9 mouse cellular contexts compared by ENCODE assay signal in genomic region chr1:121478284-121478980, GRCm38 (mm10). TPM values are rescaled to one million over a fixed set of nuclear protein-coding genes. Genes with fewer than 3 reads are reported as not detected.
DNase-seq lines count a peak whose midpoint lies in the region; ATAC-seq and TF ChIP-seq lines count a peak whose summit lies in the region.
"Had no signal": no experiment of that assay in that cellular context is flagged by ENCODE, and none has a peak within 500 bp of the region (broad histone marks: within the 10 kb centered on the region; RNA-seq: fewer than 3 reads in every experiment).

No protein-coding gene starts in this region.

- peaks cover 6% of the 10 kb centered on the region for H3K4me1 ChIP-seq in cortical plate, adult 2 months (ENCODE audit: control insufficient read depth, insufficient read depth, low read length)
- H3K4me1 ChIP-seq: neural tube, embryonic 13.5 days had no signal

- H3K4me3 ChIP-seq in gastrocnemius, adult 2 months, result no peak overlapping the region
- no peak overlapping the region for H3K4me3 ChIP-seq in cortical plate, adult 2 months (ENCODE audit: insufficient read depth, low read length)
- H3K4me3 ChIP-seq: neural tube, embryonic 13.5 days had no signal

- TF ChIP-seq CTCF in gastrocnemius, adult 2 months (IDR thresholded peaks at IDR 0.05), result no peak
- TF ChIP-seq CTCF in cortical plate, adult 2 months (IDR thresholded peaks at IDR 0.05; ENCODE audit: extremely low read depth, insufficient read depth, low read length), result no peak

- no peak for TF ChIP-seq POLR2A in cortical plate, adult 2 months (IDR thresholded peaks at IDR 0.05; ENCODE audit: extremely low read depth, insufficient read depth, low read length)

- intact Hi-C loops in gastrocnemius, adult 2 months (cut with DNase I), result no loop called here
- intact Hi-C loops in gastrocnemius, postnatal 14 days (cut with DNase I; ENCODE audit: low total_unique reads), result no loop called here
- intact Hi-C loops in left cerebral cortex, postnatal 14 days (cut with DNase I), result no loop called here

- no peak for ATAC-seq in erythroblast, adult 5-6 weeks (replicated peaks; ENCODE audit: low FRiP score, poor library complexity, severe bottlenecking)

- peak; percentile 56 for DNase-seq in gastrocnemius, adult 2 months
- DNase-seq in gastrocnemius, postnatal 14 days, result no peak
- peak; percentile 21 to 57 for DNase-seq in left cerebral cortex, postnatal 14 days (ENCODE audit: low spot score in 2 of 2)
- peak; percentile 8 for DNase-seq in skeletal muscle tissue, adult 2 months (ENCODE audit: low read depth, low spot score)
- DNase-seq in adrenal gland, postnatal 10 days, result no peak
- no peak for DNase-seq in heart, adult 8-10 months (ENCODE audit: low spot score)

- H3K27ac ChIP-seq in gastrocnemius, adult 2 months, result peak overlapping the region; percentile 62
- peak overlapping the region; percentile 70 for H3K27ac ChIP-seq in cortical plate, adult 2 months (ENCODE audit: insufficient read depth, low read length)
- H3K27ac ChIP-seq: neural tube, embryonic 13.5 days had no signal

RNA-seq across cellular contexts. Expression of gene Ccdc93, which starts 47.6 kb away (rescaled TPM):
- total RNA-seq in gastrocnemius, adult 2 months (2021), result 10 to 100 TPM in 1 of 2 experiments, 1 to 10 TPM in 1; 9.6 to 11.5 TPM
- total RNA-seq in gastrocnemius, postnatal 14 days (2021), result 10 to 100 TPM in 1 of 2 experiments, 1 to 10 TPM in 1; 9.5 to 10.8 TPM
- 16.0 and 16.4 TPM in 2 replicates for polyA plus RNA-seq in cortical plate, adult 2 months (2012; rRNA removed)
- total RNA-seq in left cerebral cortex, postnatal 14 days (2021), result 10 to 100 TPM; 19.7 to 23.4 TPM
- total RNA-seq in erythroblast, adult 5-6 weeks (2015; ENCODE audit: low replicate concordance), result 1.9 and 7.9 TPM in 2 replicates
- total RNA-seq in erythroblast, adult 5-6 weeks (2017; ENCODE audit: low replicate concordance), result 3.8 and 6.3 TPM in 2 replicates
- total RNA-seq in adrenal gland, postnatal 10 days (2021), result 10 to 100 TPM; 16.5 to 19.4 TPM
- total RNA-seq in heart, adult 8-10 months (2022), result 10 to 100 TPM; 12.9 to 16.1 (median 14.4) TPM

RNA-seq across cellular contexts. Expression of gene Htr5b, which starts 49.8 kb away (rescaled TPM):
- not detected for total RNA-seq in gastrocnemius, adult 2 months (2021)
- total RNA-seq in gastrocnemius, postnatal 14 days (2021), result not detected
- 1.0 and 1.7 TPM in 2 replicates for polyA plus RNA-seq in cortical plate, adult 2 months (2012; rRNA removed)
- 1 to 10 TPM; 1.8 to 4.4 TPM for total RNA-seq in left cerebral cortex, postnatal 14 days (2021)
- total RNA-seq in erythroblast, adult 5-6 weeks (2015; ENCODE audit: low replicate concordance), result not detected in 2 replicates
- total RNA-seq in erythroblast, adult 5-6 weeks (2017; ENCODE audit: low replicate concordance), result not detected in 2 replicates
- not detected for total RNA-seq in adrenal gland, postnatal 10 days (2021)
- not detected for total RNA-seq in heart, adult 8-10 months (2022)

Comparison
In these comparisons a context has a peak if more than half of its experiments do, and no peak if none do; other contexts are left out.
1. DNase-seq: peak in gastrocnemius, adult 2 months (single experiment), left cerebral cortex, postnatal 14 days (2 of 2) and skeletal muscle tissue, adult 2 months (single experiment); none in gastrocnemius, postnatal 14 days (single experiment), adrenal gland, postnatal 10 days (single experiment) and heart, adult 8-10 months (single experiment).